Mouse (Mus musculus) G1E (cell line): ENCODE data around the gene Efcab8.

Experiments
- CTCF ChIP-seq: IDR thresholded peaks from 2 replicates; pipeline ENCODE4 v1.5.1; 2012; ENCODE audit warnings: low read depth, low read length, inconsistent platforms, mixed read lengths
- GATA1 ChIP-seq: IDR thresholded peaks from 2 replicates; pipeline ENCODE4 v1.6.1; 2012; ENCODE audit warnings: borderline replicate concordance, low read length, inconsistent platforms, mixed read lengths
- POLR2AphosphoS5 ChIP-seq: IDR thresholded peaks from 2 replicates; pipeline ENCODE4 v1.6.1; 2012; ENCODE audit warnings: low read depth, low read length, inconsistent platforms; ENCODE audit not compliant: insufficient replicate concordance
- TAL1 ChIP-seq: conservative IDR thresholded peaks from 2 replicates; pipeline ENCODE4 v1.6.1; 2012; ENCODE audit warnings: low read depth, low read length, inconsistent platforms, mixed read lengths

- no peak for TF ChIP-seq CTCF
- TF ChIP-seq TAL1, result no peak
- TF ChIP-seq GATA1, result no peak
- no peak for TF ChIP-seq POLR2AphosphoS5
Observed at GRCm38 (mm10) chr2:153741437-153742065, 38.2 kb upstream of the Efcab8 start.
